Mouse (Mus musculus) MEL (cell line): ENCODE measurements around the gene Rpl37a. TPM values are rescaled to one million over a fixed set of nuclear protein-coding genes. Genes with fewer than 3 reads are reported as not detected.

Experiments used
- DNase-seq: peaks from one replicate; pipeline ENCODE4 v3.0.0; 2011; ENCODE audit warnings: low read depth, low spot score
- H3K27ac ChIP-seq: 2 replicates; pipeline ENCODE4 v1.5.1; 2012; ENCODE audit warnings: low read depth, mild to moderate bottlenecking, control low read depth, low read length, moderate library complexity; ENCODE audit not compliant: control insufficient read depth
- H3K27me3 ChIP-seq, 2 experiments: fragments of 150-350 bp in 1 of 2; sonication (generic) in 1 of 2; 2 replicates each; pipeline ENCODE4 v1.6.1; 2012; ENCODE audit warnings: low read length in 2 of 2, mild to moderate bottlenecking in 2 of 2, improper control_type of control experiment in 1 of 2, moderate library complexity in 1 of 2; ENCODE audit not compliant: insufficient read depth in 2 of 2, control insufficient read depth in 1 of 2
- H3K36me3 ChIP-seq, 2 experiments: 2 replicates each; pipeline ENCODE4 v1.6.1; 2012 to 2014; ENCODE audit warnings: low read length in 2 of 2, improper control_type of control experiment in 1 of 2, inconsistent platforms in 1 of 2, mild to moderate bottlenecking in 1 of 2; ENCODE audit not compliant: insufficient read depth in 2 of 2, control insufficient read depth in 1 of 2
- H3K4me1 ChIP-seq, 2 experiments: fragments of 150-350 bp in 1 of 2; sonication (generic) in 1 of 2; 2 replicates each; pipeline ENCODE4 v1.6.1; 2012; ENCODE audit warnings: low read length in 2 of 2, improper control_type of control experiment in 1 of 2, mild to moderate bottlenecking in 1 of 2; ENCODE audit not compliant: insufficient read depth in 2 of 2, control insufficient read depth in 1 of 2
- H3K4me3 ChIP-seq, 2 experiments: fragments of 150-350 bp in 1 of 2; sonication (generic) in 1 of 2; 2 replicates each; pipeline ENCODE4 v1.5.1; 2012; ENCODE audit warnings: low read depth in 2 of 2, low read length in 2 of 2, mild to moderate bottlenecking in 2 of 2, moderate library complexity in 2 of 2, control low read depth in 1 of 2, improper control_type of control experiment in 1 of 2; ENCODE audit not compliant: control insufficient read depth in 1 of 2, insufficient read depth in 1 of 2
- H3K79me2 ChIP-seq: 2 replicates; pipeline ENCODE4 v1.6.1; 2012; ENCODE audit warnings: mild to moderate bottlenecking, low read length, moderate library complexity; ENCODE audit not compliant: control insufficient read depth, poor library complexity, insufficient read depth
- H3K9ac ChIP-seq: 2 replicates; pipeline ENCODE4 v1.6.1; 2012; ENCODE audit warnings: low read depth, mild to moderate bottlenecking, control low read depth, low read length, moderate library complexity; ENCODE audit not compliant: control insufficient read depth, poor library complexity, severe bottlenecking
- H3K9me3 ChIP-seq: fragments of 150-350 bp; sonication (generic); replicated peaks from 2 replicates; pipeline ENCODE4 v1.6.1; 2012; ENCODE audit warnings: mild to moderate bottlenecking, low read length, improper control_type of control experiment, moderate library complexity; ENCODE audit not compliant: insufficient read depth
- CHD1 ChIP-seq: IDR thresholded peaks from 2 replicates; pipeline ENCODE4 v1.6.1; 2012; ENCODE audit warnings: low read depth, mild to moderate bottlenecking, inconsistent platforms, low read length, improper control_type of control experiment
- CTCF ChIP-seq, 3 experiments: IDR thresholded peaks in 2 of 3; conservative IDR thresholded peaks in 1 of 3; 2 replicates each; pipeline ENCODE4 v1.5.1; 2011 to 2012; ENCODE audit warnings: low read length in 3 of 3, low read depth in 2 of 3, mild to moderate bottlenecking in 2 of 3, improper control_type of control experiment in 1 of 3, inconsistent platforms in 1 of 3, mixed read lengths in 1 of 3, moderate library complexity in 1 of 3; ENCODE audit not compliant: control insufficient read depth in 1 of 3, insufficient read depth in 1 of 3, poor library complexity in 1 of 3, severe bottlenecking in 1 of 3
- E2F4 ChIP-seq: IDR thresholded peaks from 2 replicates; pipeline ENCODE4 v1.6.1; 2011; ENCODE audit warnings: low read depth, low read length, improper control_type of control experiment, borderline replicate concordance
- ELF1 ChIP-seq: IDR thresholded peaks from 2 replicates; pipeline ENCODE4 v1.6.1; 2014; ENCODE audit warnings: low read depth, mild to moderate bottlenecking, inconsistent platforms, low read length, improper control_type of control experiment, moderate library complexity
- EP300 ChIP-seq, 2 experiments: IDR thresholded peaks; 2 replicates each; pipeline ENCODE4 v1.6.1; 2011; ENCODE audit warnings: improper control_type of control experiment in 2 of 2, low read length in 2 of 2, low read depth in 1 of 2, mild to moderate bottlenecking in 1 of 2
- ETS1 ChIP-seq: IDR thresholded peaks from 2 replicates; pipeline ENCODE4 v1.6.1; 2012; ENCODE audit warnings: low read depth, mild to moderate bottlenecking, inconsistent platforms, low read length, improper control_type of control experiment, moderate library complexity
- GATA1 ChIP-seq: IDR thresholded peaks from 2 replicates; pipeline ENCODE4 v1.6.1; 2011; ENCODE audit warnings: low read depth, low read length, improper control_type of control experiment
- HCFC1 ChIP-seq: IDR thresholded peaks from 2 replicates; pipeline ENCODE4 v1.6.1; 2012; ENCODE audit warnings: low read depth, mild to moderate bottlenecking, inconsistent platforms, low read length, improper control_type of control experiment, moderate library complexity
- JUND ChIP-seq: IDR thresholded peaks from 2 replicates; pipeline ENCODE4 v1.6.1; 2011; ENCODE audit warnings: low read depth, mild to moderate bottlenecking, improper control_type of control experiment, low read length
- KAT2A ChIP-seq: conservative IDR thresholded peaks from 2 replicates; pipeline ENCODE4 v1.6.1; 2012; ENCODE audit warnings: low read depth, low read length, improper control_type of control experiment, inconsistent platforms
- MAFK ChIP-seq: IDR thresholded peaks from 2 replicates; pipeline ENCODE4 v1.6.1; 2011; ENCODE audit warnings: low read depth, mild to moderate bottlenecking, low read length, improper control_type of control experiment, borderline replicate concordance
- MAX ChIP-seq: IDR thresholded peaks from 2 replicates; pipeline ENCODE4 v1.6.1; 2011; ENCODE audit warnings: low read length, improper control_type of control experiment
- MEF2A ChIP-seq: IDR thresholded peaks from 2 replicates; pipeline ENCODE4 v1.6.1; 2014; ENCODE audit warnings: low read depth, mild to moderate bottlenecking, inconsistent platforms, low read length, improper control_type of control experiment; ENCODE audit not compliant: poor library complexity, insufficient replicate concordance, severe bottlenecking; ENCODE audit errors: extremely low read depth
- MXI1 ChIP-seq: IDR thresholded peaks from 2 replicates; pipeline ENCODE4 v1.6.1; 2011; ENCODE audit warnings: mild to moderate bottlenecking, low read depth, low read length, improper control_type of control experiment
- MYB ChIP-seq: IDR thresholded peaks from 2 replicates; pipeline ENCODE4 v1.6.1; 2011; ENCODE audit warnings: mild to moderate bottlenecking, low read depth, low read length, improper control_type of control experiment
- MYC ChIP-seq: IDR thresholded peaks from 2 replicates; pipeline ENCODE4 v1.6.1; 2011; ENCODE audit warnings: low read depth, mild to moderate bottlenecking, low read length, improper control_type of control experiment, moderate library complexity
- NELFE ChIP-seq: IDR thresholded peaks from 2 replicates; pipeline ENCODE4 v1.6.1; 2011; ENCODE audit warnings: low read depth, low read length, improper control_type of control experiment
- POLR2AphosphoS5 ChIP-seq: IDR thresholded peaks from 2 replicates; pipeline ENCODE4 v1.6.1; 2012; ENCODE audit warnings: low read depth, borderline replicate concordance, mild to moderate bottlenecking, inconsistent platforms, low read length, moderate library complexity, mixed read lengths
- RAD21 ChIP-seq: IDR thresholded peaks from 2 replicates; pipeline ENCODE4 v1.6.1; 2011; ENCODE audit warnings: mild to moderate bottlenecking, low read depth, low read length, improper control_type of control experiment
- RCOR1 ChIP-seq: IDR thresholded peaks from 2 replicates; pipeline ENCODE4 v1.6.1; 2012; ENCODE audit warnings: low read depth, mild to moderate bottlenecking, inconsistent platforms, low read length, improper control_type of control experiment
- SIN3A ChIP-seq: IDR thresholded peaks from 2 replicates; pipeline ENCODE4 v1.6.1; 2012; ENCODE audit warnings: low read length, improper control_type of control experiment, inconsistent platforms
- SMC3 ChIP-seq: IDR thresholded peaks from 2 replicates; pipeline ENCODE4 v1.6.1; 2011; ENCODE audit warnings: low read depth, low read length, improper control_type of control experiment
- TBP ChIP-seq: IDR thresholded peaks from 2 replicates; pipeline ENCODE4 v1.8.0; 2011; ENCODE audit warnings: low read depth, low read length, improper control_type of control experiment
- TCF12 ChIP-seq: IDR thresholded peaks from 2 replicates; pipeline ENCODE4 v1.6.1; 2014; ENCODE audit warnings: low read depth, mild to moderate bottlenecking, inconsistent platforms, low read length, improper control_type of control experiment, moderate library complexity
- UBTF ChIP-seq: IDR thresholded peaks from 2 replicates; pipeline ENCODE4 v1.6.1; 2012; ENCODE audit warnings: low read depth, mild to moderate bottlenecking, inconsistent platforms, low read length, improper control_type of control experiment, moderate library complexity, borderline replicate concordance; ENCODE audit not compliant: insufficient read depth
- ZKSCAN1 ChIP-seq: IDR thresholded peaks from 2 replicates; pipeline ENCODE4 v1.6.1; 2012; ENCODE audit warnings: low read depth, mild to moderate bottlenecking, inconsistent platforms, low read length, improper control_type of control experiment, moderate library complexity
- polyA plus RNA-seq, 2 experiments: library from polyadenylated mRNA; stranded (reverse) in 1 of 2; unstranded in 1 of 2; fragments of >175 nt in 1 of 2; fragments of >200 nt in 1 of 2; gene quantifications; 2 replicates each; pipeline versions ENCODE4 v1.2.1 to v1.2.4; 2012; ENCODE audit warnings: low replicate concordance in 2 of 2, low read depth in 1 of 2; ENCODE audit not compliant: insufficient read length in 2 of 2, insufficient read depth in 1 of 2, missing spikeins in 1 of 2
- total RNA-seq: library from RNA; depleted of rRNA; stranded (reverse); fragments of 300-350 nt; gene quantifications from 2 replicates; pipeline ENCODE4 v1.2.3, GENCODE M21; 2012

The Rpl37a gene
- total and polyA plus RNA-seq, 3 experiments = 1,104 to 4,601 (median 2,623) TPM

DNA sequence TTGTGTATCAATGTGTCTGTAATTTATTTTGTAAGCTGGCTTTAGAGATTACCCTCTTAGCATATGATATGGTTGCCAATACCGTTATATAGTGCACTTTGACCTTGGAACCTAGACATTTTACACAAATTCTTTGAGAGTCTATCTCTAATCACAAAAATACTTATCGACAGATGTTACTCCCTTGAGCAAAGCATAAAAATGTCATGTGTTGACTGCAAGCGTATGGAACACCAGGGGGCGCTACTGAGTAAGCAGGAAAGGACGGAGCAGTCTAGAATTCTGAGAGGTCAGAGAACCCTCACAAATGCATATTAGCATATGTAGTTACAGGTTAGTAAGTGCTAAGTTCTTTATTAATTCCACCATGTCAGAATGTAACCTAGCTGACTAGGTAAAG, 5.8 kb downstream of the Rpl37a start:
- peaks cover 14% of the 10 kb centered on the region for H3K79me2 ChIP-seq
- TF ChIP-seq CTCF (IDR thresholded peaks at IDR 0.05 in 2 of 3, conservative IDR thresholded peaks at IDR 0.05 in 1 of 3; ENCODE audit: control insufficient read depth in 1 of 3, insufficient read depth in 1 of 3, low read depth in 2 of 3, low read length in 3 of 3, poor library complexity in 1 of 3, severe bottlenecking in 1 of 3) (peak; percentile 78 to 97 (median 92)), GATA1 (peak; percentile 31; the same call in 1 of the 2 replicates), NELFE (no peak), RCOR1 (no peak), SMC3 (peak; percentile 73), SIN3A (peak; percentile 41), RAD21 (peak; percentile 44), JUND (no peak), ZKSCAN1 (no peak), MYB (0 out of 2 replicates have a peak, but pooled peaks have one; percentile 22), MAFK (no peak), MXI1 (peak; percentile 34; the same call in 1 of the 2 replicates), MYC (peak; percentile 55; the same call in 1 of the 2 replicates), TCF12 (no peak), KAT2A (no peak)
- H3K27ac ChIP-seq = no peak overlapping the region
- H3K36me3 ChIP-seq = peaks cover 11 to 18% of the 10 kb centered on the region in 2 experiments
- no peaks in the 10 kb centered on the region for H3K9me3 ChIP-seq
- no peak overlapping the region for H3K4me3 ChIP-seq
- H3K9ac ChIP-seq = no peak overlapping the region
- H3K4me1 ChIP-seq = peaks cover 0 to 7% of the 10 kb centered on the region in 2 experiments; a peak in 3 of 4 replicates
- peak; percentile 87 for DNase-seq
- H3K27me3 ChIP-seq = no peaks in the 10 kb centered on the region

GRCm38 (mm10) chr1:72717540-72717939, 6.5 kb downstream of the Rpl37a start:
- Histone ChIP-seq H3K27ac (no peak overlapping the region), H3K9ac (no peak overlapping the region), H3K9me3 (no peaks in the 10 kb centered on the region), H3K4me3 (no peak overlapping the region), H3K36me3 (peaks cover 10 to 17% of the 10 kb centered on the region in 2 experiments), H3K79me2 (peaks cover 8% of the 10 kb centered on the region), H3K27me3 (no peaks in the 10 kb centered on the region), H3K4me1 (peaks cover 0 to 7% of the 10 kb centered on the region in 2 experiments; a peak in 3 of 4 replicates)
- no peak for TF ChIP-seq POLR2AphosphoS5
- TF ChIP-seq CHD1 = no peak
- no peak for TF ChIP-seq E2F4
- TF ChIP-seq MAX = no peak
- TF ChIP-seq SIN3A = no peak
- no peak for TF ChIP-seq TCF12
- TF ChIP-seq HCFC1 = no peak
- no peak for TF ChIP-seq UBTF
- no peak for TF ChIP-seq EP300 (IDR thresholded peaks at IDR 0.05; ENCODE audit: low read depth in 1 of 2, low read length in 2 of 2)
- no peak for TF ChIP-seq MEF2A
- no peak for TF ChIP-seq TBP
- no peak for TF ChIP-seq MXI1
- TF ChIP-seq ETS1 = no peak
- no peak for TF ChIP-seq MYB
- TF ChIP-seq SMC3 = no peak
- no peak for TF ChIP-seq JUND
- no peak for TF ChIP-seq ELF1
- DNase-seq = no peak
